Mouse (Mus musculus) kidney, postnatal 0 days (tissue): ENCODE data around the gene Cfl2. TPM values are rescaled to one million over a fixed set of nuclear protein-coding genes. Genes with fewer than 3 reads are reported as not detected.

Experiments used
- ATAC-seq: fragments of 200-750 bp; cut with Nextera tagmentation; replicated peaks from 2 replicates; pipeline ENCODE4 v1.8.0; 2017; ENCODE audit warnings: low read depth, moderate number of reproducible peaks, moderate TSS enrichment, moderate library complexity; ENCODE audit not compliant: low FRiP score
- DNase-seq: peaks from one replicate; pipeline ENCODE4 v3.0.0-alpha.2; 2016; ENCODE audit warnings: low spot score
- H3K27ac ChIP-seq: fragments of 300-500 bp; sonication (generic); 2 replicates; pipeline ENCODE4 v1.5.1; 2014; ENCODE audit warnings: mild to moderate bottlenecking
- H3K27me3 ChIP-seq: fragments of 300-500 bp; sonication (generic); 2 replicates; pipeline ENCODE4 v1.6.1; 2014; ENCODE audit warnings: low read length, mixed read lengths; ENCODE audit not compliant: insufficient read depth
- H3K36me3 ChIP-seq: fragments of 300-500 bp; sonication (generic); 2 replicates; pipeline ENCODE4 v1.6.1; 2014; ENCODE audit warnings: low read length, mixed read lengths; ENCODE audit not compliant: insufficient read depth
- H3K4me1 ChIP-seq: fragments of 300-500 bp; sonication (generic); replicated peaks from 2 replicates; pipeline ENCODE4 v1.6.1; 2014; ENCODE audit warnings: antibody characterized with exemption, low read length, mixed read lengths; ENCODE audit not compliant: insufficient read depth
- H3K4me2 ChIP-seq: fragments of 300-500 bp; sonication (generic); 2 replicates; pipeline ENCODE4 v1.6.1; 2014; ENCODE audit warnings: mild to moderate bottlenecking, low read length, moderate library complexity, mixed read lengths
- H3K4me3 ChIP-seq: fragments of 300-500 bp; sonication (generic); replicated peaks from 2 replicates; pipeline ENCODE4 v1.5.1; 2014; ENCODE audit warnings: low read depth, low read length
- H3K9ac ChIP-seq: fragments of 300-500 bp; sonication (generic); 2 replicates; pipeline ENCODE4 v1.6.1; 2014; ENCODE audit warnings: low read depth, low read length
- H3K9me3 ChIP-seq: fragments of 300-500 bp; sonication (generic); replicated peaks from 2 replicates; pipeline ENCODE4 v1.6.1; 2016; ENCODE audit warnings: low read length, inconsistent platforms, mixed read lengths
- CTCF ChIP-seq: IDR thresholded peaks from 2 replicates; pipeline ENCODE4 v1.5.1; 2016; ENCODE audit warnings: antibody characterized with exemption, low read depth, mild to moderate bottlenecking, moderate library complexity
- WGBS: fragments of 180-500 bp; shearing (Covaris S2); extraction: QIAGEN DNeasy Blood & Tissue Kit; methylation state at CpG from one replicate; pipeline ENCODE4 v1.1.7; 2014; 5-methylcytosine and 5-hydroxymethylcytosine counted together
- polyA plus RNA-seq: library from polyadenylated mRNA; unstranded; fragments of >200 nt; fragmentation: Nextera tagmentation; extraction: Ambion mirVana; gene quantifications from 2 replicates; pipeline ENCODE4 v1.2.1, GENCODE M21; 2015

The Cfl2 gene
- polyA plus RNA-seq, 1 experiment from 2014 or later, result 162 TPM

DNA sequence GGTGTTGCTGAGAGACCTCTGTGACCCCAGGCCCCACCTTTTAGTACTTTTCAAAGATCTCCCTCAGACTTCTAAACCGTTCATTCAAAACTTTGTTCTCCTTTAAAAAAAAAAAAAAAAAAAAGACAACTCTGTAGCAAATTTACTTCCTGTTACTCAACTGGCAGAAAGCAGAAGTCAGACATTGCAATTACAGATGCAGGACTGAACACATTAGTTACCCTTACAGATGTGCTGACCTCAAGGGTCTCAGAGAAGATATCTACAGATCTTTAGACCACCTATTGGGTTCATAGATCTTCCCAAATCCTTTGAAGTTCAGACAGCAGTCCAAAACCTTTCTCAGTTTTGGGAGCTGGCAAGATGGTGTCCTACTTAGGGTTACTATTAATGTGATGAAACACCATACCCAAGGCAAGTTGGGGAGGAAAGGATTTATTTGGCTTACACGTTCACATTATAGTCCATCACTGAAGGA, 42.0 kb downstream of the Cfl2 start:
- no peak overlapping the region for H3K4me2 ChIP-seq
- no peak for TF ChIP-seq CTCF
- no peak overlapping the region for H3K27ac ChIP-seq
- 36% methylated on average over 2 of the region's 2 CpGs for WGBS
- ATAC-seq (no peak), DNase-seq (no peak)
- no peaks in the 10 kb centered on the region; the same call in 1 of the 2 replicates for H3K4me1 ChIP-seq
- no peaks in the 10 kb centered on the region for H3K9me3 ChIP-seq
- H3K4me3 ChIP-seq, result no peak overlapping the region
- no peak overlapping the region for H3K9ac ChIP-seq
- H3K27me3 ChIP-seq, result no peaks in the 10 kb centered on the region
- no peaks in the 10 kb centered on the region for H3K36me3 ChIP-seq

DNA sequence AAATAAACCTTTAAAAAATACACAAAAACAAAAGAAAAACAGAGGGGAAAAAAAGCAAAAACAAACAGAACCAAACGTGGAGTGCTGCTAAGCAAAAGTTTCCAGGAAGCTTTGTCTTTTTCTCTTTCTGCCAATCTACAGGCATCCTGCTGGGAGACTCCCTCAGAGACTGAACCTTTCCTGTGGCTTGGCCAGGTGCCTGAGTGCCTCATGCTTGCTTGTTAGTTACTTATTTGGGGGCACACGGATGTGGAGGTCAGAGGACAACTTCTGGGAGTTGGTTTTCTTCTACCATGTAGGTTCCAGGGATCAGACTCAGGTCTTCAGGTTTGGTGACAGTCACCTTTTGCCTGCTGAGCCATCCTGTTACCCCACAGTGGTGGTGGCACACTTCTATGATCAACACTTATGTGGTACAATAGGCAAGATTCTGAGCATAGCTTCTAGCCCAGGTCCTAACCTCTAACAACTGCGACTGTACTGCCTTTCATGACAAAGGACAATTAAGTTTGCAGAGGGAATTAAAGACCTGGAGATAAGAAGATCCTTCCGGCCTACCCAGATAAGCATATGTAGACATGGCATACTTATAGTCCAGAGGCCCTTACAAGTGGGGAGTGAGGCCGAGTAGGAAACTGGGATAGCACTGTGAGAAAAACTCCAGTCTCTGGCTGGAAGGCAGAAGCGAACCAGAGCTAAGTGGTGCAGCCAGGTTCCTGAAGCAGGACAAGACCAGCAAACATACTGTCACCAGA, 43.3 kb downstream of the Cfl2 start:
- Histone ChIP-seq H3K9me3 (no peaks in the 10 kb centered on the region), H3K4me3 (no peak overlapping the region), H3K27ac (no peak overlapping the region), H3K27me3 (no peaks in the 10 kb centered on the region), H3K36me3 (no peaks in the 10 kb centered on the region), H3K4me2 (no peak overlapping the region), H3K9ac (no peak overlapping the region), H3K4me1 (no peaks in the 10 kb centered on the region; the same call in 1 of the 2 replicates)
- no peak for TF ChIP-seq CTCF
- DNase-seq, result no peak
- 67% methylated on average over 6 of the region's 6 CpGs for WGBS
- ATAC-seq, result no peak

DNA sequence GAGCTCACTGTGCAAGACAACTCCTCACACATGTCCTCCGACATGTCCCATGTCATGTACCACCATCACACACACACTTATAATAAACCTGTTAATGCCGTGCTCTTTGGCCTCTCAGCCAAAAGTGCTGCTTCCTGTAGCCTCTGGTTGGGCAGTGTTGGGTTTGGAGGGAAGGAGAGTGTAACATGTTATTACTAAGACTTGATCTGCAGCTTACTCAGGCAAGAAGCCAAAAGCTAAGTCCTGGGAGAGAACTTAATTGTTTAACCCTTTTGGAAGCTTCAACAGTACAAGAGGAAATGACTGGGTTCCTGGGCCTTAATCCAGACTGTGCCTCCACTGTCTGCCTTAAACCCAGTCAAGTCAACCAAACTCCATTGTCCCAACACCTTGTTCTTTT, 52.5 kb downstream of the Cfl2 start:
- H3K4me3 ChIP-seq, result no peak overlapping the region
- no peaks in the 10 kb centered on the region for H3K27me3 ChIP-seq
- H3K9ac ChIP-seq, result no peak overlapping the region
- H3K36me3 ChIP-seq, result no peaks in the 10 kb centered on the region
- DNase-seq (peak; percentile 75), ATAC-seq (no peak)
- no peak overlapping the region for H3K27ac ChIP-seq
- TF ChIP-seq CTCF, result no peak
- no peak overlapping the region for H3K4me2 ChIP-seq
- peaks cover 13% of the 10 kb centered on the region; the same call in 1 of the 2 replicates for H3K4me1 ChIP-seq
- 44% methylated on average over 2 of the region's 2 CpGs for WGBS
- no peaks in the 10 kb centered on the region for H3K9me3 ChIP-seq

Other genes starting within 250 kb of the Cfl2 start
- 232 and 235 TPM in 2 replicates for gene Sptssa, start 206.3 kb downstream of the Cfl2 start, polyA plus RNA-seq
- gene Eapp, start 167.0 kb downstream of the Cfl2 start, polyA plus RNA-seq, result 77.4 and 85.6 TPM in 2 replicates
- 256 and 259 TPM in 2 replicates for gene Snx6, start 67.2 kb downstream of the Cfl2 start, polyA plus RNA-seq
- gene Gm20403, start 123.7 kb upstream of the Cfl2 start, polyA plus RNA-seq, result not detected in 2 replicates
- 13.5 and 15.5 TPM in 2 replicates for gene Baz1a, start 151.5 kb upstream of the Cfl2 start, polyA plus RNA-seq
- gene 2700097O09Rik, start 217.2 kb upstream of the Cfl2 start, polyA plus RNA-seq, result 19.9 and 21.0 TPM in 2 replicates
- 137 and 157 TPM in 2 replicates for gene Srp54a, start 217.4 kb upstream of the Cfl2 start, polyA plus RNA-seq